Mouse (Mus musculus): Measurements from ENCODE around the gene Osbp2. TPM values are rescaled to one million over a fixed set of nuclear protein-coding genes. Genes with fewer than 3 reads are reported as not detected.

Gene Osbp2
- polyA plus RNA-seq, 1 experiment from 2014 or later = 2.1 TPM

- no peak overlapping the region for H3K9ac ChIP-seq
Measured at GRCm38 (mm10) chr11:3749831-3750230, 113.9 kb downstream of the Osbp2 start.

GRCm38 (mm10) chr11:3742449-3742848 is 121.3 kb downstream of the Osbp2 start:
- Histone ChIP-seq H3K36me3 (no peaks in the 10 kb centered on the region), H3K4me2 (replicated peaks) (no peak overlapping the region), H3K4me3 (no peak overlapping the region), H3K27ac (no peak overlapping the region), H3K9ac (no peak overlapping the region), H3K4me1 (no peaks in the 10 kb centered on the region), H3K27me3 (no peaks in the 10 kb centered on the region), H3K9me3 (no peaks in the 10 kb centered on the region)
- ATAC-seq (ENCODE audit: insufficient number of reproducible peaks, insufficient read depth, low FRiP score, low TSS enrichment) = no peak
- 80% methylated on average over 8 of the region's 8 CpGs for WGBS

More at GRCm38 (mm10) chr11:3749831-3750230, 113.9 kb downstream of the Osbp2 start:
- H3K36me3 ChIP-seq = no peaks in the 10 kb centered on the region
- no peaks in the 10 kb centered on the region for H3K4me1 ChIP-seq
- ATAC-seq (ENCODE audit: insufficient number of reproducible peaks, insufficient read depth, low FRiP score, low TSS enrichment) = no peak
- no peak overlapping the region for H3K4me2 ChIP-seq (replicated peaks)
- 32% methylated on average over 7 of the region's 7 CpGs for WGBS
- no peak overlapping the region for H3K27ac ChIP-seq
- H3K27me3 ChIP-seq = no peaks in the 10 kb centered on the region
- H3K4me3 ChIP-seq = no peak overlapping the region
- H3K9me3 ChIP-seq = no peaks in the 10 kb centered on the region

GRCm38 (mm10) chr11:3741183-3741582 is 122.5 kb downstream of the Osbp2 start:
- Histone ChIP-seq H3K36me3 (no peaks in the 10 kb centered on the region), H3K27me3 (no peaks in the 10 kb centered on the region), H3K9me3 (no peaks in the 10 kb centered on the region), H3K4me1 (no peaks in the 10 kb centered on the region), H3K4me3 (no peak overlapping the region), H3K27ac (no peak overlapping the region), H3K9ac (no peak overlapping the region), H3K4me2 (replicated peaks) (no peak overlapping the region)
- 85% methylated on average over 12 of the region's 12 CpGs for WGBS
- no peak for ATAC-seq (ENCODE audit: insufficient number of reproducible peaks, insufficient read depth, low FRiP score, low TSS enrichment)

GRCm38 (mm10) chr11:3738778-3739177 is 124.9 kb downstream of the Osbp2 start:
- Histone ChIP-seq H3K4me2 (replicated peaks) (no peak overlapping the region), H3K9me3 (no peaks in the 10 kb centered on the region), H3K4me1 (no peaks in the 10 kb centered on the region), H3K27ac (no peak overlapping the region), H3K9ac (no peak overlapping the region), H3K27me3 (no peaks in the 10 kb centered on the region), H3K4me3 (no peak overlapping the region), H3K36me3 (no peaks in the 10 kb centered on the region)
- ATAC-seq (ENCODE audit: insufficient number of reproducible peaks, insufficient read depth, low FRiP score, low TSS enrichment) = no peak
- whole genome bisulfite sequencing = 80% methylated on average over 2 of the region's 2 CpGs

GRCm38 (mm10) chr11:3735715-3736114 is 128.0 kb downstream of the Osbp2 start:
- Histone ChIP-seq H3K4me3 (no peak overlapping the region), H3K4me2 (replicated peaks) (no peak overlapping the region), H3K27ac (no peak overlapping the region), H3K4me1 (no peaks in the 10 kb centered on the region), H3K36me3 (no peaks in the 10 kb centered on the region), H3K9me3 (no peaks in the 10 kb centered on the region), H3K27me3 (no peaks in the 10 kb centered on the region), H3K9ac (no peak overlapping the region)
- ATAC-seq (ENCODE audit: insufficient number of reproducible peaks, insufficient read depth, low FRiP score, low TSS enrichment) = no peak
- 79% methylated on average over 11 of the region's 11 CpGs for WGBS

GRCm38 (mm10) chr11:3733933-3734636 is 129.6 kb downstream of the Osbp2 start:
- Histone ChIP-seq H3K4me3 (no peak overlapping the region), H3K9ac (no peak overlapping the region)
- WGBS = 74% methylated on average over 14 of the region's 14 CpGs

GRCm38 (mm10) chr11:3731469-3731868 is 132.2 kb downstream of the Osbp2 start:
- H3K9me3 ChIP-seq = no peaks in the 10 kb centered on the region
- ATAC-seq (ENCODE audit: insufficient number of reproducible peaks, insufficient read depth, low FRiP score, low TSS enrichment) = no peak
- whole genome bisulfite sequencing = 82% methylated on average over 4 of the region's 4 CpGs

More at GRCm38 (mm10) chr11:3733933-3734636, 129.6 kb downstream of the Osbp2 start:
- no peaks in the 10 kb centered on the region for H3K36me3 ChIP-seq
- no peak overlapping the region for H3K4me2 ChIP-seq (replicated peaks)
- no peaks in the 10 kb centered on the region for H3K9me3 ChIP-seq
- H3K27ac ChIP-seq = no peak overlapping the region
- no peaks in the 10 kb centered on the region for H3K4me1 ChIP-seq
- H3K27me3 ChIP-seq = no peaks in the 10 kb centered on the region
- ATAC-seq (ENCODE audit: insufficient number of reproducible peaks, insufficient read depth, low FRiP score, low TSS enrichment) = no peak

GRCm38 (mm10) chr11:3727438-3728105 is 136.1 kb downstream of the Osbp2 start:
- H3K36me3 ChIP-seq = no peaks in the 10 kb centered on the region
- H3K4me3 ChIP-seq = no peak overlapping the region
- H3K27me3 ChIP-seq = no peaks in the 10 kb centered on the region
- no peak overlapping the region for H3K4me2 ChIP-seq (replicated peaks)
- no peak overlapping the region for H3K27ac ChIP-seq
- no peak for ATAC-seq (ENCODE audit: insufficient number of reproducible peaks, insufficient read depth, low FRiP score, low TSS enrichment)
- no peaks in the 10 kb centered on the region for H3K4me1 ChIP-seq
- no peak overlapping the region for H3K9ac ChIP-seq
- H3K9me3 ChIP-seq = no peaks in the 10 kb centered on the region
- WGBS = 59% methylated on average over 9 of the region's 9 CpGs

More at GRCm38 (mm10) chr11:3731469-3731868, 132.2 kb downstream of the Osbp2 start:
- H3K4me2 ChIP-seq (replicated peaks) = no peak overlapping the region
- H3K4me3 ChIP-seq = no peak overlapping the region
- H3K27ac ChIP-seq = no peak overlapping the region
- H3K9ac ChIP-seq = no peak overlapping the region
- no peaks in the 10 kb centered on the region for H3K27me3 ChIP-seq
- H3K4me1 ChIP-seq = no peaks in the 10 kb centered on the region
- no peaks in the 10 kb centered on the region for H3K36me3 ChIP-seq

GRCm38 (mm10) chr11:3725331-3726054 is 138.2 kb downstream of the Osbp2 start:
- 60% methylated on average over 10 of the region's 10 CpGs for WGBS

GRCm38 (mm10) chr11:3724726-3725125 is 139.0 kb downstream of the Osbp2 start:
- WGBS = 68% methylated on average over 5 of the region's 5 CpGs
- Histone ChIP-seq H3K36me3 (no peaks in the 10 kb centered on the region), H3K27me3 (no peaks in the 10 kb centered on the region), H3K9ac (no peak overlapping the region), H3K9me3 (no peaks in the 10 kb centered on the region), H3K27ac (no peak overlapping the region), H3K4me2 (replicated peaks) (no peak overlapping the region), H3K4me3 (no peak overlapping the region), H3K4me1 (no peaks in the 10 kb centered on the region)
- no peak for ATAC-seq (ENCODE audit: insufficient number of reproducible peaks, insufficient read depth, low FRiP score, low TSS enrichment)

More at GRCm38 (mm10) chr11:3725331-3726054, 138.2 kb downstream of the Osbp2 start:
- no peak overlapping the region for H3K9ac ChIP-seq
- H3K36me3 ChIP-seq = no peaks in the 10 kb centered on the region
- H3K27me3 ChIP-seq = no peaks in the 10 kb centered on the region
- no peaks in the 10 kb centered on the region for H3K9me3 ChIP-seq
- H3K4me3 ChIP-seq = no peak overlapping the region
- H3K27ac ChIP-seq = no peak overlapping the region
- H3K4me2 ChIP-seq (replicated peaks) = no peak overlapping the region
- H3K4me1 ChIP-seq = no peaks in the 10 kb centered on the region
- ATAC-seq (ENCODE audit: insufficient number of reproducible peaks, insufficient read depth, low FRiP score, low TSS enrichment) = no peak

GRCm38 (mm10) chr11:3723910-3724309 is 139.8 kb downstream of the Osbp2 start:
- Histone ChIP-seq H3K27me3 (no peaks in the 10 kb centered on the region), H3K9ac (no peak overlapping the region), H3K36me3 (no peaks in the 10 kb centered on the region), H3K27ac (no peak overlapping the region), H3K4me3 (no peak overlapping the region), H3K9me3 (no peaks in the 10 kb centered on the region), H3K4me1 (no peaks in the 10 kb centered on the region), H3K4me2 (replicated peaks) (no peak overlapping the region)
- WGBS = 65% methylated on average over 4 of the region's 4 CpGs
- ATAC-seq (ENCODE audit: insufficient number of reproducible peaks, insufficient read depth, low FRiP score, low TSS enrichment) = no peak

Data from embryonic facial prominence, embryonic 12.5 days (tissue).